Comparison of ENCODE assay signal across 1 mouse cellular context in the genomic region with DNA sequence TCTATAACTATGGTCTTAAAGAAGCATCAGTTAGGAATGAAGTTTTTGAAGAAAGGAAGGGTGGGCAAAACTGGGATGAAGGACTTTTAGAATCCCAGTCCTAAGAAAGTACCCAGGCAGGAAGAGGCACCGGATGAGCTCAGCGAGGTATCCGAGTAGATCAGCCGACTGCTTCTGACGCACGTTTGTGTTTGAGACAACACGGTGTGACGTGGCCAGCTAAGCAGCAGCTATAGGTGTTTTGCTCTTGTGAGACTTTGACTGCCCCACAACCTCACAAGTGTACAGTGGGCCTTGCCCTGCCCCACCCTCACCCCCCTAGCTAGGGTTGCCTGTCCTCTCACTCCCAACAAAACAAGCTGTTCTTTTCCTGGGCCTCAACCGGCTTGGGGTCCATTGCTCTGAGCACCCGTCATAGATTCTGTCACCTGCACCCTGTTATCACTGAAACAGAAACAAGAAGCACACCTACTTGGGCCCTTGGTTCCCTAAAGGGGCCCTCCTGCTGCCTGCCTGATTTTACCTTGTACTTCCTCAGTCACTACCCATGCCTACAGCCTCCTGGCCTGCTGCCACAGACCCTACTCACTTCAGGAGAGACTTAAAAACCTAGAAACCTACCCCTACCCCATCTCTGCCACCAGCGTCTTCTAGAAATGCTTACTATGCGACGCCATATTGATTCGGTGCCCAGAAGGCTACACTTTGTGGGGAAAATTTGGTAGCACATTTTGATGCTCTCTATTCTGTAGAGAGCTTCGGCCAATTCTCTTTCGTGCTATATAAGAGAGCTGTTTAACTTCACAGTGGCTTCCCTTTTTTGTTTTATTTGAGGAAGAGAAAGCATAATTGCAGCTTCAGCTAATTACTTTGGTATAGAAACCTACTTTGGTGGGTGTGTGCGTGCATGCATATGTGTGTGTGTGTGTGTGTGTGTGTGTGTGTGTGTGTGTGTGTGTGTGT.
TF ChIP-seq lines count a peak whose summit lies in the region.

No protein-coding gene starts in this region.

TF ChIP-seq in CH12.LX, 34 proteins besides CTCF, POLR2A, EP300 and RAD21 (continued from another document):
- peak; percentile 37; the same call in 1 of the 2 replicates for TF ChIP-seq ETS1 (conservative IDR thresholded peaks at IDR 0.05; ENCODE audit: low read depth, low read length)
- no peak for TF ChIP-seq RCOR1 (conservative IDR thresholded peaks at IDR 0.05; ENCODE audit: low read depth, low read length)
- TF ChIP-seq ZKSCAN1 (IDR thresholded peaks at IDR 0.05; ENCODE audit: borderline replicate concordance, low read depth, low read length) = no peak
- TF ChIP-seq HCFC1 (IDR thresholded peaks at IDR 0.05; ENCODE audit: low read depth, low read length) = no peak; the same call in 1 of the 2 replicates
- no peak for TF ChIP-seq TBP (conservative IDR thresholded peaks at IDR 0.05; ENCODE audit: low read depth, low read length)
- no peak for TF ChIP-seq NELFE (IDR thresholded peaks at IDR 0.05; ENCODE audit: low read depth, low read length)
- TF ChIP-seq JUND (conservative IDR thresholded peaks at IDR 0.05; ENCODE audit: low read depth, low read length) = no peak
- no peak for TF ChIP-seq POLR2AphosphoS2 (IDR thresholded peaks at IDR 0.05; ENCODE audit: low read depth, low read length)
- TF ChIP-seq SIN3A (IDR thresholded peaks at IDR 0.05; ENCODE audit: low read length) = no peak; the same call in 1 of the 2 replicates
- TF ChIP-seq MEF2A (IDR thresholded peaks at IDR 0.05; ENCODE audit: borderline replicate concordance, low read depth, low read length) = no peak
- TF ChIP-seq GABPA (IDR thresholded peaks at IDR 0.05; ENCODE audit: insufficient replicate concordance, low read depth, low read length) = no peak
- no peak for TF ChIP-seq CHD1 (IDR thresholded peaks at IDR 0.05; ENCODE audit: low read depth, low read length)
- TF ChIP-seq ZNF384 (IDR thresholded peaks at IDR 0.05; ENCODE audit: low read depth, low read length) = no peak
- peak; percentile 37; the same call in 1 of the 2 replicates for TF ChIP-seq ELF1 (IDR thresholded peaks at IDR 0.05; ENCODE audit: low read depth, low read length)
- TF ChIP-seq USF1 (IDR thresholded peaks at IDR 0.05; ENCODE audit: low read depth, low read length) = no peak
- TF ChIP-seq KAT2A (IDR thresholded peaks at IDR 0.05; ENCODE audit: insufficient replicate concordance, low read length) = no peak
- TF ChIP-seq SMC3 (IDR thresholded peaks at IDR 0.05; ENCODE audit: low read depth, low read length) = no peak
- 0 out of 2 replicates have a peak, but pooled peaks have one; percentile 42 for TF ChIP-seq TCF12 (IDR thresholded peaks at IDR 0.05; ENCODE audit: low read depth, low read length)
- peak; percentile 67 for TF ChIP-seq IRF4 (IDR thresholded peaks at IDR 0.05; ENCODE audit: low read depth, low read length)
- TF ChIP-seq MAX (IDR thresholded peaks at IDR 0.05; ENCODE audit: low read length) = no peak
- TF ChIP-seq USF2 (conservative IDR thresholded peaks at IDR 0.05; ENCODE audit: low read depth, low read length) = no peak
- no peak for TF ChIP-seq NRF1 (IDR thresholded peaks at IDR 0.05; ENCODE audit: low read depth, low read length)
- TF ChIP-seq JUN (IDR thresholded peaks at IDR 0.05; ENCODE audit: insufficient read depth, low read depth, low read length) = no peak
